Mouse (Mus musculus) ES-Bruce4 (cell line): ENCODE measurements around the gene Sdk2.

Experiments used
- CTCF ChIP-seq: IDR thresholded peaks from one replicate; pipeline ENCODE4 v1.8.1; 2011; ENCODE audit warnings: low read depth, low read length
- EP300 ChIP-seq: IDR thresholded peaks from 2 replicates; pipeline ENCODE4 v1.6.1; 2011; ENCODE audit warnings: low read depth, low read length; ENCODE audit not compliant: insufficient read depth
- POLR2A ChIP-seq: IDR thresholded peaks from one replicate; pipeline ENCODE4 v1.8.1; 2011; ENCODE audit warnings: low read length; ENCODE audit not compliant: insufficient read depth

DNA sequence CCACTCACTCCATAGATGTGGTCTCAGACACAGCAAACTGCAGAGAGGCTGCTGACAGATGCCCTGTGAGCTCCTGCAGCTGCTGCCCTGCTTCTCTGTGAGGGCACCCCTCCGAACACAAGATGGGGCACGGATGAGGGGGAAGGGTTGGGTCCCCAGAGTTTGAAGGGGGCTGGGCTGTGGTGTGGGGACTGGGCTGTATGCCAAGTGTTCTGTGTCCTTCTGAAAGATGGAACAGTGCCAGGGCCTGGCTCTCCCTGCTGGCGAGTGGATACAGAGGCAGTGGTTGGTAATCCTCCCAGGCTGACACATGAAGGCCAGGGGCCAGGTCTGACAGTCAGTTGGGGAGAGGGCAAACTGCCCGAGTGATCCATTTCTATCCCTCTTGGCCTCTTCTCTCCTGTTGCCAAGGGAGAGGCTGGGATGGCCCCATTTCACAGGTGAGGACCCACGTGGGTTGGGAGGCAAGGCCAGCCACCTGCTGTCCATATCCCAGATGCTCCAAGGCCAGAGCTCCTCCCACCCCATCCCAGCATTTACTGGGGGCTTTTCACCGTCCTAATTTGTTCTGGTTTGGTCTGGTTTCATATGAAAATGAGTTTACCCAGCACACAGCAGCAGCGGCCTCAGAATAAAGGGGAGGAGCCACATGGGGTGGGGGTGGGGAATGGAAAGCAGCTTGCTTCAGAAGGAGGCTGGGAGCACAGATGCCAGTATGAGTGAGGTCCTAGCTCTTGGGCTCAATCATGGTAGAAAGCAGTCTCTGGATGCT, 84.9 kb downstream of the Sdk2 start:
- TF ChIP-seq EP300, result no peak
- TF ChIP-seq CTCF, result no peak
- TF ChIP-seq POLR2A, result no peak
